Mouse (Mus musculus): ENCODE data around the gene Slco2a1. TPM values are rescaled to one million over a fixed set of nuclear protein-coding genes. Genes with fewer than 3 reads are reported as not detected.

Slco2a1 gene
- polyA plus RNA-seq, 1 experiment from 2014 or later: 1.5 TPM

GRCm38 (mm10) chr9:102972393-102973050 lies 16.0 kb upstream of the Slco2a1 start:
- no peak for DNase-seq (ENCODE audit: low spot score)
- 71% methylated on average over 2 of the region's 2 CpGs for WGBS
- peaks cover 8% of the 10 kb centered on the region; the same call in 1 of the 2 replicates for H3K4me1 ChIP-seq
- H3K9me3 ChIP-seq: no peaks in the 10 kb centered on the region
- H3K4me3 ChIP-seq: no peak overlapping the region
- no peaks in the 10 kb centered on the region for H3K27me3 ChIP-seq (ENCODE audit: insufficient read depth, poor library complexity, severe bottlenecking)
- H3K36me3 ChIP-seq: no peaks in the 10 kb centered on the region
- H3K27ac ChIP-seq: no peak overlapping the region

- Histone ChIP-seq H3K36me3 (no peaks in the 10 kb centered on the region), H3K4me1 (peaks cover 18% of the 10 kb centered on the region; the same call in 1 of the 2 replicates), H3K27me3 (ENCODE audit: insufficient read depth, poor library complexity, severe bottlenecking) (peaks cover 8% of the 10 kb centered on the region; the same call in 1 of the 2 replicates), H3K27ac (no peak overlapping the region), H3K4me3 (no peak overlapping the region), H3K9me3 (no peaks in the 10 kb centered on the region)
- DNase-seq (ENCODE audit: low spot score): no peak
- WGBS: 90% methylated on average over 2 of the region's 2 CpGs
Observed at GRCm38 (mm10) chr9:102975887-102976286, 12.6 kb upstream of the Slco2a1 start.

DNA sequence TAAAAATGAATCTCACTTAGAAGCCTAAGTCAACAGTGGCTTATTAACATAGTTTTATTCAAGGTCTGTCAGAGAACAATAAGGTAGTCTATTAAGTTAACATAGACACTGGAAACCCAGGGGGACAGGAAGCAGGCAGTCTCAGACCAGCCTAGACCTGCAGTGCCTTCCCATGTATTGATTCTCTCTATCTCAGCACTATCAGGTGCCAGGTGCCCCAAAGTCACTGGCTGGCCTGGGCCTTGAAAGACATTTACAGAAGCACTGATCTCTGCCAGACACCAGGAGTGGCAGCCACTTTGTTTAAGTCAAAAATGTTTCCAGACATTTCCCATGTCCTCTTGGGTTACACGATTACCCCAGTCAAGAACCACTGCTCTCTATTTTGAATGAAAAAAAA lies 11.4 kb upstream of the Slco2a1 start:
- H3K27ac ChIP-seq: no peak overlapping the region
- no peaks in the 10 kb centered on the region for H3K36me3 ChIP-seq
- no peak overlapping the region for H3K4me3 ChIP-seq
- no peak for DNase-seq (ENCODE audit: low spot score)
- peaks cover 20% of the 10 kb centered on the region; the same call in 1 of the 2 replicates for H3K4me1 ChIP-seq
- WGBS: 49% methylated on average over 1 of the region's 1 CpGs
- H3K9me3 ChIP-seq: no peaks in the 10 kb centered on the region
- H3K27me3 ChIP-seq (ENCODE audit: insufficient read depth, poor library complexity, severe bottlenecking): peaks cover 15% of the 10 kb centered on the region; the same call in 1 of the 2 replicates

DNA sequence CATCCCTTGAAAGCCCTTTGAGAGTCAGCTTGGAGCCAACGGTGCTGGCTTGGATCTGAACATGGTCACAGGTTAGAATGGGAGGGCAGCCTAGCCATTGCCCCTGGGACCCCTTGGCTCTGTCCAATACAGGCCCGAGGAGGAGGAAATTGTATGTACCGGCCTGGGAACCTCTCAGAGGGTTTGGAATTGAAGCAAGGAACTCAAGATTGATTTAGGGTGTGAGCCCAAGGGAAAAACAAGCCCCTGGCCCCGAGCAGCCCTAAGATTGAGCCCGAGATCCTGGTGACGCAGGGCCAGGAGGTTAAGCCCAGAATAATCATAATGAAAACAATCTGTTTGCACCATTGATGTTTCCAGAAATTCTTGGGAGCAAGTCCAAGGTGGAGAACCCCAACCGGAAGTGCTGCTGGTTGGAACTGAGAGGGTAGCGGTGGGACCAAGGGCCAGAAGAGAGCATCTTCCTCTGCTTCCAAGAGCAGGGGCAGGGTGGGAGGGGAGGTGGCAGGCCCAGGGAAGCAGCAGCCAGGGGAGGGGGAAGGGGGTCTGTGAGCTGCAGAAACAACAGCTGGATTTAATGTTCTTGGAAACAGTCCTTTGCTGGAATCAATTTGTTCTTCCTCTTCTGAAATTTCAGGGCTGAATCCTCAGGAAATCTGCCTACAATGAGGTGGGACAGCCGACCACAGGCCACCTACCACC lies 10.6 kb upstream of the Slco2a1 start:
- H3K27ac ChIP-seq: no peak overlapping the region
- no peak for DNase-seq (ENCODE audit: low spot score)
- peaks cover 20% of the 10 kb centered on the region; the same call in 1 of the 2 replicates for H3K4me1 ChIP-seq
- no peaks in the 10 kb centered on the region for H3K36me3 ChIP-seq
- H3K9me3 ChIP-seq: no peaks in the 10 kb centered on the region
- 73% methylated on average over 9 of the region's 9 CpGs for WGBS
- H3K4me3 ChIP-seq: no peak overlapping the region
- H3K27me3 ChIP-seq (ENCODE audit: insufficient read depth, poor library complexity, severe bottlenecking): peaks cover 15% of the 10 kb centered on the region; the same call in 1 of the 2 replicates

GRCm38 (mm10) chr9:102979011-102979700 lies 9.4 kb upstream of the Slco2a1 start:
- no peak for DNase-seq (ENCODE audit: low spot score)
- Histone ChIP-seq H3K4me1 (peaks cover 20% of the 10 kb centered on the region; the same call in 1 of the 2 replicates), H3K36me3 (no peaks in the 10 kb centered on the region), H3K27me3 (ENCODE audit: insufficient read depth, poor library complexity, severe bottlenecking) (peaks cover 15% of the 10 kb centered on the region; the same call in 1 of the 2 replicates), H3K4me3 (no peak overlapping the region), H3K9me3 (no peaks in the 10 kb centered on the region), H3K27ac (no peak overlapping the region)
- 85% methylated on average over 3 of the region's 3 CpGs for WGBS

GRCm38 (mm10) chr9:102979956-102980355 lies 8.6 kb upstream of the Slco2a1 start:
- no peak for DNase-seq (ENCODE audit: low spot score)
- no peak overlapping the region for H3K27ac ChIP-seq
- no peaks in the 10 kb centered on the region for H3K9me3 ChIP-seq
- WGBS: 33% methylated on average over 10 of the region's 10 CpGs
- no peaks in the 10 kb centered on the region for H3K36me3 ChIP-seq
- H3K4me3 ChIP-seq: no peak overlapping the region
- H3K27me3 ChIP-seq (ENCODE audit: insufficient read depth, poor library complexity, severe bottlenecking): peaks cover 15% of the 10 kb centered on the region; the same call in 1 of the 2 replicates
- H3K4me1 ChIP-seq: peaks cover 25% of the 10 kb centered on the region

GRCm38 (mm10) chr9:102980420-102980819 lies 8.1 kb upstream of the Slco2a1 start:
- peaks cover 29% of the 10 kb centered on the region for H3K4me1 ChIP-seq
- no peaks in the 10 kb centered on the region for H3K36me3 ChIP-seq
- peaks cover 15% of the 10 kb centered on the region; the same call in 1 of the 2 replicates for H3K27me3 ChIP-seq (ENCODE audit: insufficient read depth, poor library complexity, severe bottlenecking)
- DNase-seq (ENCODE audit: low spot score): no peak
- no peaks in the 10 kb centered on the region for H3K9me3 ChIP-seq
- 65% methylated on average over 5 of the region's 5 CpGs for WGBS
- H3K27ac ChIP-seq: no peak overlapping the region
- no peak overlapping the region for H3K4me3 ChIP-seq

GRCm38 (mm10) chr9:102981791-102982190 lies 6.7 kb upstream of the Slco2a1 start:
- Histone ChIP-seq H3K9me3 (no peaks in the 10 kb centered on the region), H3K27me3 (ENCODE audit: insufficient read depth, poor library complexity, severe bottlenecking) (peaks cover 15% of the 10 kb centered on the region; the same call in 1 of the 2 replicates), H3K36me3 (no peaks in the 10 kb centered on the region), H3K27ac (no peak overlapping the region), H3K4me3 (no peak overlapping the region), H3K4me1 (peaks cover 35% of the 10 kb centered on the region)
- no peak for DNase-seq (ENCODE audit: low spot score)
- WGBS: 88% methylated on average over 2 of the region's 2 CpGs

DNA sequence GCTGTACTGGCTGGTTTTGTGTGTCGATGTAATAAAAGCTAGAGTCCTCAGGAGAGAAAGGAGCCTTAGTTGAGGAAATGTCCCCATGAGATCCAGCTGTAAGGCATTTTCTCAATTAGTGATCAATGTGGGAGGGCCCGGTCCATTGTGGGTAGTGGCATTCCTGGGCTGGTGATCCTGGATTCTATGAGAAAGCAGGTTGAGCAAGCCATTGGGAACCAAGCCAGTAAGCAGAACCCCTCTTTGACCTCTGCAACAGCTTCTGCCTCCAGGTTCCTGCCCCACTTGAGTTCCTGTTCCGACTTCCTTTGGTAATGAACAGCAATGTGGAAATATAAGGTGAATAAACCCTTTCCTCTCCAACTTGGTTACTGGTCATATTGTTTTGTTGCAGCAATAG lies 6.1 kb upstream of the Slco2a1 start:
- 91% methylated on average over 3 of the region's 3 CpGs for WGBS
- H3K27me3 ChIP-seq (ENCODE audit: insufficient read depth, poor library complexity, severe bottlenecking): peaks cover 15% of the 10 kb centered on the region; the same call in 1 of the 2 replicates
- H3K36me3 ChIP-seq: no peaks in the 10 kb centered on the region
- H3K27ac ChIP-seq: no peak overlapping the region
- peaks cover 31% of the 10 kb centered on the region for H3K4me1 ChIP-seq
- H3K4me3 ChIP-seq: no peak overlapping the region
- DNase-seq (ENCODE audit: low spot score): no peak
- H3K9me3 ChIP-seq: no peaks in the 10 kb centered on the region

GRCm38 (mm10) chr9:102985111-102985510 lies 3.4 kb upstream of the Slco2a1 start:
- H3K4me3 ChIP-seq: no peak overlapping the region
- no peak for DNase-seq (ENCODE audit: low spot score)
- no peaks in the 10 kb centered on the region for H3K36me3 ChIP-seq
- H3K27me3 ChIP-seq (ENCODE audit: insufficient read depth, poor library complexity, severe bottlenecking): peaks cover 9% of the 10 kb centered on the region; the same call in 1 of the 2 replicates
- WGBS: 87% methylated on average over 1 of the region's 1 CpGs
- no peaks in the 10 kb centered on the region for H3K9me3 ChIP-seq
- no peak overlapping the region for H3K27ac ChIP-seq
- peaks cover 29% of the 10 kb centered on the region for H3K4me1 ChIP-seq

GRCm38 (mm10) chr9:102985939-102986338 lies 2.6 kb upstream of the Slco2a1 start:
- H3K9me3 ChIP-seq: no peaks in the 10 kb centered on the region
- H3K4me3 ChIP-seq: no peak overlapping the region
- H3K27me3 ChIP-seq (ENCODE audit: insufficient read depth, poor library complexity, severe bottlenecking): peaks cover 7% of the 10 kb centered on the region; the same call in 1 of the 2 replicates
- H3K4me1 ChIP-seq: peaks cover 29% of the 10 kb centered on the region
- no peak for DNase-seq (ENCODE audit: low spot score)
- no peaks in the 10 kb centered on the region for H3K36me3 ChIP-seq
- whole genome bisulfite sequencing: 49% methylated on average over 4 of the region's 4 CpGs
- no peak overlapping the region for H3K27ac ChIP-seq

GRCm38 (mm10) chr9:102990306-102991133 lies 2.0 kb downstream of the Slco2a1 start:
- Histone ChIP-seq H3K4me1 (peaks cover 53% of the 10 kb centered on the region), H3K36me3 (no peaks in the 10 kb centered on the region), H3K4me3 (no peak overlapping the region), H3K9me3 (no peaks in the 10 kb centered on the region), H3K27ac (no peak overlapping the region), H3K27me3 (ENCODE audit: insufficient read depth, poor library complexity, severe bottlenecking) (no peaks in the 10 kb centered on the region)
- DNase-seq (ENCODE audit: low spot score): no peak
- WGBS: 45% methylated on average over 6 of the region's 6 CpGs
